Mouse (Mus musculus) testis, adult 2 months (tissue): ENCODE data around the gene Akap17b.
"Not testable (repeated sequence)": the region's sequence is repeated elsewhere in the genome, so short reads cannot be mapped to it uniquely, and the experiment has no call there.

Experiments used
- CTCF ChIP-seq: fragments of 200-500 bp; IDR thresholded peaks from 2 replicates; pipeline ENCODE4 v1.5.1; 2012; ENCODE audit warnings: low read depth, mild to moderate bottlenecking, inconsistent platforms, low read length, moderate library complexity; ENCODE audit not compliant: control insufficient read depth, insufficient read depth, insufficient replicate concordance
- POLR2A ChIP-seq: fragments of 200-500 bp; IDR thresholded peaks from 2 replicates; pipeline ENCODE4 v1.6.1; 2012; ENCODE audit warnings: low read depth, mild to moderate bottlenecking, inconsistent platforms, low read length, moderate library complexity; ENCODE audit not compliant: control insufficient read depth

- not testable (repeated sequence) for TF ChIP-seq CTCF, POLR2A
Observed at GRCm38 (mm10) chrX:36596483-36597120, 48.6 kb downstream of the Akap17b start.
